Mouse (Mus musculus): ENCODE results near the gene Xrcc2. TPM values are rescaled to one million over a fixed set of nuclear protein-coding genes. Genes with fewer than 3 reads are reported as not detected.

Gene Xrcc2
- polyA plus RNA-seq, 1 experiment, result not detected

DNA sequence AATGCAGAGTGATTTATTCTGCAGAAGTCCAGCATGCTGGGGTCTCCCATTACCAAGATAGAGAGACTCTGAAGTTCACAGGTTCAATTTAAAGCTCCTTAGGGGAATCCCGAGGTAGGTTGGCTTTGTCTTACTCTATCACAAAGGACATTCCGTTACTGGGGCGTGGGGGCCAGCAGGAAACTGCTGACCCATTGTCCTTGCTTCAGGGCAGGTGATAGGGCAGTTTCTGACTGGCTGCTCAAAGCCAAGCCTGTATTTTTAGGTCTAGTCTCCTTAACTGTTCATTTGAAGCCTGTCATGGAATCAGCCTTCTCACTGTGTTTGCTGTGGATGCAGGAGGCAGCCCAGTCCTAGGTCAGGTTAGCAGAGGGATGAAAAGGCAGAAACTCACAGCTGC, 52.2 kb downstream of the Xrcc2 start:
- no peak for TF ChIP-seq POLR2A (IDR thresholded peaks at IDR 0.05; ENCODE audit: insufficient read depth, low read depth, low read length)
- TF ChIP-seq CTCF (IDR thresholded peaks at IDR 0.05; ENCODE audit: insufficient read depth, low read depth, low read length), result no peak
- WGBS, result 65% methylated on average over 3 of the region's 3 CpGs
- Histone ChIP-seq H3K4me1 (ENCODE audit: control insufficient read depth, insufficient read depth, low read length) (peaks cover 7% of the 10 kb centered on the region), H3K4me3 (ENCODE audit: insufficient read depth, low read depth, low read length) (no peak overlapping the region), H3K27ac (ENCODE audit: insufficient read depth, low read depth, low read length) (no peak overlapping the region)

DNA sequence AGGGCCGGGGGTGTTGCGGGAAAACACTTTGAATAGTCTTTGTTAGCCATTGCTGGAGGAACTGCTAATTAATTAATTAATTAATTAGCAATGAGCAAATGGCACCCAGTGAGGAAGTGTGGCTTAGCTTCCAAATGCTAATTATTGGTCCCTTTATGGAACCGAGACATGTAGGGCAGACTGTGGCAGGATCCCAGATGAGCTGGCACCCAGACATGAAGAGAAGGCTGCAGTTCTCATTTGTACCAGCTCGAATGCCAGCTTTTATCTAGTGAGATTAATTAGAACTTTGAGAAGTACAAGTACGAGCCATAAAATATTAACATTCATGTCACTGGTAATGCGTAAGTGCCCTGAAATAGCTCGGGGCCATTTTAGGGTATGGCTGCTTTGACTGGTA, 53.2 kb downstream of the Xrcc2 start:
- peaks cover 7% of the 10 kb centered on the region for H3K4me1 ChIP-seq (ENCODE audit: control insufficient read depth, insufficient read depth, low read length)
- no peak overlapping the region for H3K27ac ChIP-seq (ENCODE audit: insufficient read depth, low read depth, low read length)
- 54% methylated on average over 7 of the region's 7 CpGs for WGBS
- TF ChIP-seq CTCF (IDR thresholded peaks at IDR 0.05; ENCODE audit: insufficient read depth, low read depth, low read length) (no peak), POLR2A (IDR thresholded peaks at IDR 0.05; ENCODE audit: insufficient read depth, low read depth, low read length) (no peak)
- no peak overlapping the region for H3K4me3 ChIP-seq (ENCODE audit: insufficient read depth, low read depth, low read length)

DNA sequence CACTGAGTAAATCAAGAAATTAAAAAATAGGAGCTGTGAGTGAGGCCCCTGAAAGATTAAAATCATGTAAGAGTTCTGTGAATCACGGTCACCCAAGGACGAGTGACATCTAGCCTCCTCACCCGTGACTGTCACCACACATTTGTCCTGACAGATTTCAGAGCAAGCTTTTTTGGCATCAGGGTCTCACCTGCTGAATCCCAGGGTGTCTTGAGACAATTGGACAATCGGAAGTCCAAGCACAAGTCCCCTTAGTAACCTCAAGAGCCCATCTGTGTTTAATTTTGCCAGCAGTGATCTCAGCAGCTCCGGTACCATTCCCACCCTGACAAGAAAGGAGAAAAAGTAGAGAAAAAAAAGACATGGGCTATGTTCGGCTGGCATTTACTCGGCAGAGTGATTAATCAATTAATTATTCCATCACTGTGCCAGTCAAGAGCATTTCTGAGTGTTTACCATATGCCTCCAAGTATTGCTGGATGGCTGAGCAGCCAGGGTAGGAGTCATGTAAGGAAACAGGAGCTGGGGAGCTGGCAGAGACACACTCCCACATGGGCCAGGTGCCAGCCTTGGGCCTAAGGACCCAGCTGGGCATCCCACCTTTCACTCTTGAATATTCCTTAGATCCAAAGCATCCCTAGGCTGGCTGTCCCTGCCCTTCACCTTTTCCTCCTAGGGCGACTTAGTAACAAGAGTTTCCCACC, 59.8 kb downstream of the Xrcc2 start:
- WGBS, result 74% methylated on average over 8 of the region's 8 CpGs
- no peak for TF ChIP-seq CTCF (IDR thresholded peaks at IDR 0.05; ENCODE audit: insufficient read depth, low read depth, low read length)
- no peak for TF ChIP-seq POLR2A (IDR thresholded peaks at IDR 0.05; ENCODE audit: insufficient read depth, low read depth, low read length)
- Histone ChIP-seq H3K4me3 (ENCODE audit: insufficient read depth, low read depth, low read length) (no peak overlapping the region), H3K27ac (ENCODE audit: insufficient read depth, low read depth, low read length) (no peak overlapping the region), H3K4me1 (ENCODE audit: control insufficient read depth, insufficient read depth, low read length) (no peaks in the 10 kb centered on the region)

DNA sequence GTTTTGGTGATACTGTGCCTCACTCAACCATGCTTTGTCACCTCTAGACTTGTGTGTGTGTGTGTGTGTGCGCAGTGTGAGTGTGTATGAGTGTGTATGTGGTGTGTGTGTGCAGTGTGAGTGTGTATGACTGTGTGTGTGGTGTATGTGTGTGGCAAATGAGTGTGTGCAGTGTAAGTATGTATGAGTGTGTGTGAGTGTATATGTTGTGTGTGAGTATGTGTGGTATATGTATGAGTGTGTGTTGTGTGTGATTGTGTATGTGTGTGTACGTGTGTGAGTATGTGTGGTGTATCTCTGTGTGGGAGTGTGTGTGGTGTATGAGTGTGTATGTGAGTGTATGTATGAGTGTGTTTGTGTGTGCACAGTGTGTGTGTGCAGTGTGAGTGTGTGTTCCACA, 61.1 kb downstream of the Xrcc2 start:
- no peaks in the 10 kb centered on the region for H3K4me1 ChIP-seq (ENCODE audit: control insufficient read depth, insufficient read depth, low read length)
- TF ChIP-seq CTCF (IDR thresholded peaks at IDR 0.05; ENCODE audit: insufficient read depth, low read depth, low read length), result no peak
- no peak for TF ChIP-seq POLR2A (IDR thresholded peaks at IDR 0.05; ENCODE audit: insufficient read depth, low read depth, low read length)
- H3K4me3 ChIP-seq (ENCODE audit: insufficient read depth, low read depth, low read length), result no peak overlapping the region
- WGBS, result 93% methylated on average over 2 of the region's 2 CpGs
- no peak overlapping the region for H3K27ac ChIP-seq (ENCODE audit: insufficient read depth, low read depth, low read length)

DNA sequence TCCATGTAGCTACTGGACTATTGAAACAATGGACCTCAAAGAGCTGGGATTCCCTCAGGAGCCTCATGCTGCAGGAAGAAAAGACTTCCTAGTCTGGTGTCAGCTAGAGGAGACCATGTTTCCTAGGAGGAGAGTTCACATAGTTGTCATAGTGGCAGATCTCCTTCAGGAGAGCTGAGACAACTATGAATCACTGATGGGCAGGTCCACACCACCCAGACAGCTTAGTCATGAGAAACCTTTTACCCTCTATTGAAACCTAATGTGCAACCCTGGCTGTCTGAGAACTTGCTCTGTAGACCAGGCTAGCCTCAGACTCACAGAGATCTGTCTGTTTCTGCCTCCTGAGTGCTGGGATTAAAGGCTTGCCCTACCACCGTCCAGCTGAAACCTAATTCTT, 62.9 kb downstream of the Xrcc2 start:
- Histone ChIP-seq H3K4me3 (ENCODE audit: insufficient read depth, low read depth, low read length) (no peak overlapping the region), H3K4me1 (ENCODE audit: control insufficient read depth, insufficient read depth, low read length) (no peaks in the 10 kb centered on the region; the same call in 1 of the 2 replicates), H3K27ac (ENCODE audit: insufficient read depth, low read depth, low read length) (no peak overlapping the region)
- TF ChIP-seq POLR2A (IDR thresholded peaks at IDR 0.05; ENCODE audit: insufficient read depth, low read depth, low read length), result no peak
- WGBS, result 97% methylated on average over 1 of the region's 1 CpGs

Other genes starting within 250 kb of the Xrcc2 start
- gene Kmt2c, start 207.0 kb downstream of the Xrcc2 start, polyA plus RNA-seq (2012; ENCODE audit: insufficient read depth, insufficient read length, low replicate concordance, missing spikeins), result 81.0 and 137 TPM in 2 replicates
- gene Cct8l1, start 189.8 kb downstream of the Xrcc2 start, polyA plus RNA-seq (2012; ENCODE audit: insufficient read depth, insufficient read length, low replicate concordance, missing spikeins), result not detected in 2 replicates
- gene Actr3b, start 54.2 kb upstream of the Xrcc2 start, polyA plus RNA-seq (2012; ENCODE audit: insufficient read depth, insufficient read length, low replicate concordance, missing spikeins), result not detected in 2 replicates
- not detected in 2 replicates for gene Gm21663, start 236.6 kb upstream of the Xrcc2 start, polyA plus RNA-seq (2012; ENCODE audit: insufficient read depth, insufficient read length, low replicate concordance, missing spikeins)
- gene Gm21671, start 248.6 kb upstream of the Xrcc2 start, polyA plus RNA-seq (2012; ENCODE audit: insufficient read depth, insufficient read length, low replicate concordance, missing spikeins), result not detected in 2 replicates

All from olfactory bulb, adult 2 months (tissue).